ENCODE assay signal across 20 mouse cellular contexts in genomic region chr10:104395711-104396110, GRCm38 (mm10).
"Had no signal": no experiment of that assay in that cellular context is flagged by ENCODE, and none has a peak within 500 bp of the region (broad histone marks: within the 10 kb centered on the region; RNA-seq: fewer than 3 reads in every experiment).

No protein-coding gene starts in this region.

- H3K4me3 ChIP-seq: kidney, embryonic 15.5 days; left cerebral cortex, adult 2 months; limb, embryonic 15.5 days; midbrain, embryonic 10.5 days; midbrain, embryonic 13.5 days; myocyte; neural tube, embryonic 13.5 days had no signal

- H3K27me3 ChIP-seq: kidney, embryonic 15.5 days; limb, embryonic 15.5 days; midbrain, embryonic 13.5 days; neural tube, embryonic 13.5 days had no signal

- ATAC-seq: liver, postnatal 0 days; lung, postnatal 0 days; midbrain, embryonic 13.5 days; midbrain, embryonic 16.5 days had no signal

- H3K36me3 ChIP-seq: kidney, embryonic 15.5 days; limb, embryonic 15.5 days; midbrain, embryonic 10.5 days; midbrain, embryonic 13.5 days; neural tube, embryonic 13.5 days had no signal

- DNase-seq: kidney, adult 8-10 months; kidney, postnatal 10 days; kidney, postnatal 36 days; layer of hippocampus, postnatal 36 days; liver, postnatal 0 days; lung, embryonic 14.5 days; thymus, adult 18-20 months; thymus, postnatal 36 days had no signal

- H3K4me1 ChIP-seq: kidney, embryonic 15.5 days; limb, embryonic 15.5 days; midbrain, embryonic 10.5 days; midbrain, embryonic 13.5 days; neural tube, embryonic 13.5 days had no signal

- H3K4me2 ChIP-seq: kidney, embryonic 15.5 days; limb, embryonic 15.5 days; liver, embryonic 11.5 days; lung, embryonic 14.5 days; midbrain, embryonic 13.5 days; neural tube, embryonic 13.5 days had no signal

- H3K9ac ChIP-seq: kidney, embryonic 15.5 days; limb, embryonic 15.5 days; liver, embryonic 14.5 days; liver, postnatal 0 days; lung, embryonic 14.5 days; midbrain, embryonic 13.5 days; neural tube, embryonic 13.5 days had no signal

- H3K27ac ChIP-seq: kidney, embryonic 15.5 days; left cerebral cortex, adult 2 months; limb, embryonic 15.5 days; liver, embryonic 14.5 days; macrophage; midbrain, embryonic 10.5 days; midbrain, embryonic 13.5 days; neural tube, embryonic 13.5 days had no signal

- H3K9me3 ChIP-seq: kidney, embryonic 15.5 days; limb, embryonic 15.5 days; midbrain, embryonic 10.5 days; midbrain, embryonic 13.5 days; neural tube, embryonic 13.5 days had no signal
